Mouse (Mus musculus): ENCODE results near the gene Olfr1012.
"Not testable (repeated sequence)": the region's sequence is repeated elsewhere in the genome, so short reads cannot be mapped to it uniquely, and the experiment has no call there.

Olfr1012 gene

GRCm38 (mm10) chr2:85762666-85763065 is at the start of gene Olfr1012:
Gene Olfr1012, minus strand, starts transcription at chr2:85762766.
- DNase-seq: no peak

GRCm38 (mm10) chr2:85804501-85804900 is 41.9 kb upstream of the Olfr1012 start:
- no peak for DNase-seq

GRCm38 (mm10) chr2:85802444-85802843 is 39.9 kb upstream of the Olfr1012 start, which contains the start of gene Olfr1016:
Gene Olfr1016, minus strand, starts transcription at chr2:85802544.
- DNase-seq: no peak

- DNase-seq: no peak
Measured at GRCm38 (mm10) chr2:85792331-85792730, 29.8 kb upstream of the Olfr1012 start.

GRCm38 (mm10) chr2:85781717-85782116 is 19.2 kb upstream of the Olfr1012 start, which contains the start of gene Olfr1015:
Gene Olfr1015, plus strand, starts transcription at chr2:85782017.
- no peak for DNase-seq

GRCm38 (mm10) chr2:85772413-85772812 is 9.8 kb upstream of the Olfr1012 start, which contains the start of gene Olfr1014:
Gene Olfr1014, plus strand, starts transcription at chr2:85772713.
- DNase-seq: no peak

GRCm38 (mm10) chr2:85766798-85767197 is 4.2 kb upstream of the Olfr1012 start, which contains the start of gene Olfr1013:
Gene Olfr1013, plus strand, starts transcription at chr2:85767098.
- no peak for DNase-seq

GRCm38 (mm10) chr2:85753822-85754221 is 8.7 kb downstream of the Olfr1012 start:
- no peak for DNase-seq

- DNase-seq: no peak
Measured at GRCm38 (mm10) chr2:85725793-85726192, 36.8 kb downstream of the Olfr1012 start.

- DNase-seq: no peak
Measured at GRCm38 (mm10) chr2:85715119-85715518, 47.4 kb downstream of the Olfr1012 start, which contains the start of gene Olfr1009. Gene Olfr1009, plus strand, starts transcription at chr2:85715419.

- DNase-seq: no peak
Measured at GRCm38 (mm10) chr2:85711159-85711558, 51.4 kb downstream of the Olfr1012 start.

GRCm38 (mm10) chr2:85710680-85711079 is 51.9 kb downstream of the Olfr1012 start:
- DNase-seq: not testable (repeated sequence)

Measured in lung, postnatal 36 days (tissue).